Mouse (Mus musculus): ENCODE measurements around the gene Hal.

GRCm38 (mm10) chr10:93564518-93565090, 76.0 kb downstream of the Hal start:
- TF ChIP-seq CTCF (IDR thresholded peaks at IDR 0.05; ENCODE audit: insufficient read depth, low read depth, low read length) (no peak), POLR2A (IDR thresholded peaks at IDR 0.05; ENCODE audit: insufficient read depth, low read depth, low read length) (no peak)

Data from olfactory bulb, adult 2 months (tissue).